Mouse (Mus musculus): ENCODE data around the gene Cables2.

DNA sequence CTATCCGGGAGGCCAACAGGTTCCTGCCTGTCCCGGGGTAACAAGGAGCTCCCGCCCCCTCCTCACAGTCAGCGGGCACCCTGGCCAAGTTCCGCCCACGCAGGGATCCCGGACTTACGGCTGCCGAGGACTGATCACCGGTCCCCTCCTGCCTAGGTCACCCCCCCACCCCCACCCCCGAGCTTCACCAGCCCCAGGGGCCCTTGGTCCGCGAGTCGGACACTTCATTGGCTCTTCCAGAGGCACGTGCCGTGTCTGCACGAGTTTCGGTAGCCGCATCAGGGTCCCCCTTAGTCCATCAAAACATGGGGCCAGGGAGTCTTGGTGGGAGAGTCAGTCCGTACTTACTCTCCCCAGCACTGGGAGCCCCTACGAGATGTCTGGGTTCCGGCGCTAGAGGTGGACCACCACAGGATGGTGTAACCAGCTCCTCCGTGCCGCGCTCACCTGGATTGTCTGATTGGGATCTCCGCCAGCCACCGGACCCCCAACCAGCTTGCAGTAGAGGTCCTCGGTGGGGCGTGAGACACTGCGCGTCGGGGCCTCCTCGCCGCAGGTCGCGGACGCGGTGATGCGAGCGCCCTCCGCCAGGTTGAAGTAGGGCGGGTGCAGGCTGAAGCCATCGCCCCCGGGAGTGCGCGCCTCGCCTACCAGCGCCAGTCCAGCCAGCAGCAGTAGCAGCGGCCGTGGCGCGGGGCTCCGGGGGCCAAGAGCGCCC lies 48.1 kb downstream of the Cables2 start:
- TF ChIP-seq GATA1 (IDR thresholded peaks at IDR 0.05; ENCODE audit: low read length) (no peak), TAL1 (IDR thresholded peaks at IDR 0.05; ENCODE audit: low read length) (no peak)
